Mouse (Mus musculus) embryonic fibroblast, embryonic 13.5 days (primary cell): Measurements from ENCODE around the gene Fkrp. TPM values are rescaled to one million over a fixed set of nuclear protein-coding genes. Genes with fewer than 3 reads are reported as not detected.

Experiments used
- H3K27ac ChIP-seq: 2 replicates; pipeline ENCODE4 v1.5.1; 2012; ENCODE audit warnings: low read length, control low read depth, inconsistent platforms; ENCODE audit not compliant: insufficient read depth
- H3K4me1 ChIP-seq: 2 replicates; pipeline ENCODE4 v1.6.1; 2011; ENCODE audit warnings: low read length; ENCODE audit not compliant: control insufficient read depth, insufficient read depth
- H3K4me3 ChIP-seq: 2 replicates; pipeline ENCODE4 v1.5.1; 2011; ENCODE audit warnings: mild to moderate bottlenecking, control low read depth, low read length; ENCODE audit not compliant: insufficient read depth
- CTCF ChIP-seq: IDR thresholded peaks from 2 replicates; pipeline ENCODE4 v1.5.1; 2011; ENCODE audit warnings: mild to moderate bottlenecking, control low read depth, low read length, moderate library complexity, borderline replicate concordance; ENCODE audit not compliant: insufficient read depth
- POLR2A ChIP-seq: IDR thresholded peaks from 2 replicates; pipeline ENCODE4 v1.6.1; 2011; ENCODE audit warnings: low read depth, mild to moderate bottlenecking, control low read depth, low read length, moderate library complexity
- polyA plus RNA-seq: library from polyadenylated mRNA; stranded (reverse); fragments of >200 nt; gene quantifications from 2 replicates; pipeline ENCODE4 v1.2.4, GENCODE M21; 2011; ENCODE audit warnings: low read depth; ENCODE audit not compliant: missing spikeins, insufficient read length

Gene Fkrp
- polyA plus RNA-seq, 1 experiment = 25.2 TPM

DNA sequence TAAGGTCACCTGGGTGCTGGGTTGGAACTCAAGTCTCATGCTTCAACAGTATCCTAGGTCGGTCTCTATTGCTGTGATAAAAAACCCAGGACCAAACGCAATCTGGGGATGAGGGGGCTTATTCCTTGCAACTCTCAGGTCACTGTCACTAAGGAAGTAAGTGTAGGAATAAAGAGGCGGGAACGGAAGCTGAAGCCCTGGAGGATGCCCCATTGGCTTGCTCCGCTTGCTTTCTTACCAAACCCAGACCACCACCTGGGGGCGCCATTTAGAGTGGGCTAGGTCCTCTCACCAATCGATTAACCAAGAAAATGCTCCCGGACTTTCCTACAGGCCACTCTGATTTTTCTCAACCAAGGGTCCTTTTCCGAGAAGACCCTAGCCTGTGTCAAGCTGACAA, 8.6 kb downstream of the Fkrp start:
- Histone ChIP-seq H3K4me3 (no peak overlapping the region), H3K27ac (no peak overlapping the region), H3K4me1 (no peaks in the 10 kb centered on the region)
- TF ChIP-seq CTCF = no peak
- no peak for TF ChIP-seq POLR2A

GRCm38 (mm10) chr7:16804409-16805028, 12.0 kb downstream of the Fkrp start:
- Histone ChIP-seq H3K4me1 (no peaks in the 10 kb centered on the region), H3K27ac (no peak overlapping the region), H3K4me3 (no peak overlapping the region)
- TF ChIP-seq CTCF = no peak
- TF ChIP-seq POLR2A = no peak

- Histone ChIP-seq H3K4me1 (no peaks in the 10 kb centered on the region), H3K4me3 (no peak overlapping the region), H3K27ac (no peak overlapping the region)
- TF ChIP-seq CTCF (no peak), POLR2A (no peak)
Measured at GRCm38 (mm10) chr7:16794886-16795285, 21.6 kb downstream of the Fkrp start.

- no peak overlapping the region for H3K4me3 ChIP-seq
- no peak overlapping the region for H3K27ac ChIP-seq
- no peak for TF ChIP-seq CTCF
- no peaks in the 10 kb centered on the region for H3K4me1 ChIP-seq
Measured at GRCm38 (mm10) chr7:16793010-16793725, 23.4 kb downstream of the Fkrp start.

DNA sequence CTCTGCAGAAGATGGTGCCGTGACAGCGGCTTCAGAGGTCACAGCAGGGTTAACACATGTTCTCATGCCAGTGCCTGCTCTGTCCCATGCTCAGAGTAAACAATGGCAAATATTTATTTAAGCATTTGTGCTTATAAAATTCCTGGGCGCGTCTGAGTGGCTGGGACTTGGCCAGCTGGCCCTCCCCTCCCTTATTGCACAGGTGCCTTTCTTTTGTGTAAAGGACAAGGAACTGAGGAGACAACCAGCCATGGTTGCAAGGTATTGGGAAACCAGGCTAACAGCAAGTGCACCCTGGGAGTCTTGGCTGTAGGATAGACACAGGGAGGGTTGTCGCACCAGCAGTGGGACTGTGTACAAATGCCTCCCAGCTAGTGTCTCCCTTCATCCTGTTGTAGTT, 24.2 kb downstream of the Fkrp start:
- H3K4me3 ChIP-seq = no peak overlapping the region
- H3K4me1 ChIP-seq = no peaks in the 10 kb centered on the region
- H3K27ac ChIP-seq = no peak overlapping the region
- TF ChIP-seq POLR2A (no peak), CTCF (no peak)

DNA sequence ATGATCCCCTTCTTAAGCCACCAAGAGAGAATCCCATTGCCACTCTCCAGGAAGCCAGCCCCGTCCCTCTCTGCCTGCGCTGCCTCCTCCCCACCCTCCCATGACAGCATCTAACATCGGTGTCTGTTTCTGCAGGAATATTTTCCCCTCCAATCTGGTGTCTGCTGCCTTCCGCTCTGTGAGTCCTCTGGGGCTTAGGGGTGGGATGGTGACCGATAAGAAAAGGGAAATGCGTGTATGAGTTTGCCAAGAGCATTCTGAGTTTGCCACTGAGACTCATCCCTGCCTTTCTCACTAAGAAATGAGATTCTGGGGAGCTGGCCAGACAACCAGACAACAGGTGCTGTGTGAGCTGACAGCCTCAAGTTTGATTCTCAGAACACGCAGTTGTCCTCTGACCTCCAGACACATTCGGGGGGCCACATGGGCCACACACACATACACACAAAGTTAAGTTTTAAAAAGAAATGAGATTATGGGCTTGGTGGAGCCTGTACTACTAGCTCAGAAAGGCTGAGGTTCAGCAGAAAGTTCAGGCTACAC, 30.9 kb downstream of the Fkrp start:
- no peak overlapping the region for H3K4me3 ChIP-seq
- H3K4me1 ChIP-seq = no peaks in the 10 kb centered on the region
- H3K27ac ChIP-seq = no peak overlapping the region
- TF ChIP-seq POLR2A (no peak), CTCF (no peak)

- peak overlapping the region; percentile 70 for H3K4me3 ChIP-seq
- peak; percentile 56; the same call in 1 of the 2 replicates for TF ChIP-seq POLR2A
- TF ChIP-seq CTCF = no peak
- no peaks in the 10 kb centered on the region for H3K4me1 ChIP-seq
- peak overlapping the region; percentile 67 for H3K27ac ChIP-seq
Measured at GRCm38 (mm10) chr7:16784498-16784976, 32.0 kb downstream of the Fkrp start.

GRCm38 (mm10) chr7:16783758-16784415, 32.6 kb downstream of the Fkrp start:
- Histone ChIP-seq H3K4me3 (peak overlapping the region; percentile 70), H3K27ac (peak overlapping the region; percentile 67), H3K4me1 (no peaks in the 10 kb centered on the region)
- TF ChIP-seq POLR2A = no peak; the same call in 1 of the 2 replicates
- TF ChIP-seq CTCF = no peak

GRCm38 (mm10) chr7:16783224-16783688, 33.3 kb downstream of the Fkrp start:
- TF ChIP-seq POLR2A (no peak; the same call in 1 of the 2 replicates), CTCF (no peak)
- Histone ChIP-seq H3K27ac (peak overlapping the region; percentile 67), H3K4me3 (peak overlapping the region; percentile 70), H3K4me1 (no peaks in the 10 kb centered on the region)

DNA sequence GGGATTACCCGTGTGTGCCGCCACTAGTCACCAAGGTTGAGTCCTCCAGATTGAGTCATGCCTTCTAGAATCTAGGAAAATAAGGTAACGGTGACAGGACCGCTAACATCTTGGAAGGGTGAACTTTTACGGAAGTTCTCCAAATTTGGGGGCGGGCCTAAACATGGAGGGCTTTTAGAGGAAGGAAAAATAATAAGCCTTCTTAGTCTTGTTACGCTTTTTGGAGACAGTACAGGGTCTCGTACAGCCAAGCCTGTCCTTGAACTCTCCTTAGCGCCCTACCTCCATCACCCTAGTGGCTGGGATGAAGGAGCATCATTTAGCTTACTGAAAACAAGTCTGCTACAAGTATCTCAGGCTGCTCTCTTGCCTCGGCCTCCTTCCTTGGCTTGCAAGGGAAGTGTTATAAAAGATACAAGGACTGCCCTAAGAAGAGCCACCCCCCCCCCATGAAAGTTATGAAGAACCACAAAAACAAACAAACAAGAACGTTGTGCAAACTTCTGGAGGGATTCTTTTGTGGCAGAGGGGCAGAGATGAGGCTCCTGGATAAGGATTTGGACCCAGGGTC, 33.9 kb downstream of the Fkrp start:
- Histone ChIP-seq H3K4me1 (no peaks in the 10 kb centered on the region), H3K27ac (peak overlapping the region; percentile 67), H3K4me3 (peak overlapping the region; percentile 70)
- TF ChIP-seq CTCF (no peak), POLR2A (no peak)
